Mouse (Mus musculus): ENCODE results near the gene Rgcc. TPM values are rescaled to one million over a fixed set of nuclear protein-coding genes. Genes with fewer than 3 reads are reported as not detected.
A peak's percentile ranks its signal among the peaks of the same experiment; 100 is the strongest.

Gene Rgcc
- total and polyA plus RNA-seq, 2 experiments from 2014 or later = 43.3 to 74.4 TPM

DNA sequence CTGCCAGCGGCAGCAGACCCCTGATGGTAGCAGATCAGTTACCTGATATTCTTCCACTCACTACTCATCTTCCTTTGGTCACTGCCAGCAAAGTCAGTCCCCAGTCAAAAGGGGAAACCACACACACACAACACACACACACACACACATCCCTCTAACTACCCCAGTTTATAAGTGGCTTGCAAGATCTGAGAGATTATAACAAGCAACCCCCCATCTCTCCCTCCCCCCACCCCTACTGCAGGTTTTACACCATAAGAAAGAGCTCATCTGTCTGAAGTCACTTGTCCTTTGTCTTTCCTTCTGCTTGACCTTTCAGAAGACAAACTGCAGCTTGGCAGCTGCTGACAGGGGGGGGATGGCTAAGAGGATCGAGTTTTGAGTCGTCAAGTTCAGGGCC is 26.0 kb downstream of the Rgcc start:
- H3K27me3 ChIP-seq (ENCODE audit: insufficient read depth, low read length) = no peaks in the 10 kb centered on the region
- H3K36me3 ChIP-seq (ENCODE audit: insufficient read depth, low read length) = no peaks in the 10 kb centered on the region
- no peak overlapping the region for H3K4me2 ChIP-seq (ENCODE audit: low read depth, low read length)
- H3K9ac ChIP-seq (replicated peaks; ENCODE audit: low read length) = no peak overlapping the region
- no peak overlapping the region for H3K27ac ChIP-seq
- WGBS = 44% methylated on average over 3 of the region's 3 CpGs
- no peaks in the 10 kb centered on the region for H3K9me3 ChIP-seq (ENCODE audit: low read length)
- TF ChIP-seq CTCF (IDR thresholded peaks at IDR 0.05; ENCODE audit: low read depth) = no peak
- ATAC-seq = no peak
- no peak for DNase-seq (ENCODE audit: low spot score)
- no peak overlapping the region for H3K4me3 ChIP-seq (ENCODE audit: low read length)
- H3K4me1 ChIP-seq (ENCODE audit: insufficient read depth, low read length) = no peaks in the 10 kb centered on the region

DNA sequence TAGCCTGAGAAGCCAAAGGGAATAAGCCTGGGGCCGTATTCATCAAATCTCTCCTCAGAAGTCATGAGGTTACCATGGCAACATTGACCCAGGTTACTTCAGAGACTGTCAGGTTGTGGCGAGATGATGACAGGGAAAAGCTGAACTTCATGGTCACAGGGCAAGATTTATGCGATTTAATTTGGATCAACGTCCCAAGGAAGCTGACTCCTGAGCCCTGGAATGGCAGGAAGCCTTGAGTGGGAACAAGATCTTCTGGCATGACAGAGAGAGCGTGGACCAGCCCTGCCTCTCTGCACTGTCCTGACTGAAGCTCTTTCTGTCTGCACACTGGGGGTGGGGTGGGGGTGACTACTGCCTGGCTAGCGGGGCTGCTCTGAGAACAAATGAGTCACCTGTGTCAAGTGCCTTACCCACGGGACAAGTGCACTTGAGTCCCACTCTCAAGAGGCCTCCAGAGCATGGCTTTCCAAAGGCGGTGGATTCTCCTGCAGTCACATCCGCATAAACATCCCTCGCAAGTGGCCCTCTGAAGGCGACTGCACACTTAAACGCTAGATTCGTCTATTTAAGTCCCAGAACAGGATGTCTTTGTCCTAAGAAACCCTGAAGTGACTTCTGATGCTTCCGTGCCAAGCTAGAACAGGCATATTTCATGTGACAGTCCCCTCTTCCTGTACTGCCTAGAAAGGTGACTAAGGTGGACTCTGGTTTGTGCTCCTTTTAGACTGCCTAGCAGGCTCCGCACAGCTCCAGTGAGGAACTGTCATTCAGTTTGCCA is 27.6 kb downstream of the Rgcc start:
- H3K4me2 ChIP-seq (ENCODE audit: low read depth, low read length) = no peak overlapping the region
- no peaks in the 10 kb centered on the region for H3K9me3 ChIP-seq (ENCODE audit: low read length)
- H3K27me3 ChIP-seq (ENCODE audit: insufficient read depth, low read length) = no peaks in the 10 kb centered on the region
- H3K36me3 ChIP-seq (ENCODE audit: insufficient read depth, low read length) = no peaks in the 10 kb centered on the region
- 59% methylated on average over 15 of the region's 15 CpGs for WGBS
- peak; percentile 31 for DNase-seq (ENCODE audit: low spot score)
- 0 out of 2 replicates have a peak, but pooled peaks have one; percentile 25 for ATAC-seq
- H3K4me1 ChIP-seq (ENCODE audit: insufficient read depth, low read length) = no peaks in the 10 kb centered on the region
- H3K9ac ChIP-seq (replicated peaks; ENCODE audit: low read length) = no peak overlapping the region
- TF ChIP-seq CTCF (IDR thresholded peaks at IDR 0.05; ENCODE audit: low read depth) = no peak
- H3K4me3 ChIP-seq (ENCODE audit: low read length) = no peak overlapping the region
- H3K27ac ChIP-seq = no peak overlapping the region

DNA sequence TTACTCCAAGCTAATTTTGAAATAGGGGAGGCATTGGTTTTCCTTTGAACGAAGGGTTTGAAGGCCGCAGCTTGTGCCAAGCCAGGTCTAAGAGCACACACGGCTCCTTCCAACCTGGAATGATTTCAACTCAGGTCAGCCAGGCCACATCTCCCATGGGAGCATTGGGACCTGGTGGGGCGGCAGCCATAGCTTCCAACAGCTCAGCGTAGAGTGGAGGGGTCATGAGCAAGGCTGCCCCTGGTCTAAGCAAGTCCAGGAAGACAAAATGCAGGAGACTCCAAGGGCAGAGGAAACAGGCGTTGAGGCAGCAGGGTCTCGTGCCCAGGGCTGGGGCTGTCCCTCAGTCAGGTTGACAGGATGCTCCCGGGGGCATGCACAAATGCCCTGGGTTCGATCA is 28.5 kb downstream of the Rgcc start:
- no peak for TF ChIP-seq CTCF (IDR thresholded peaks at IDR 0.05; ENCODE audit: low read depth)
- Histone ChIP-seq H3K9ac (replicated peaks; ENCODE audit: low read length) (no peak overlapping the region), H3K36me3 (ENCODE audit: insufficient read depth, low read length) (no peaks in the 10 kb centered on the region), H3K9me3 (ENCODE audit: low read length) (no peaks in the 10 kb centered on the region), H3K4me3 (ENCODE audit: low read length) (no peak overlapping the region), H3K27ac (no peak overlapping the region), H3K4me2 (ENCODE audit: low read depth, low read length) (no peak overlapping the region), H3K27me3 (ENCODE audit: insufficient read depth, low read length) (no peaks in the 10 kb centered on the region), H3K4me1 (ENCODE audit: insufficient read depth, low read length) (no peaks in the 10 kb centered on the region)
- WGBS = 77% methylated on average over 9 of the region's 9 CpGs
- DNase-seq (ENCODE audit: low spot score) (no peak), ATAC-seq (no peak)

DNA sequence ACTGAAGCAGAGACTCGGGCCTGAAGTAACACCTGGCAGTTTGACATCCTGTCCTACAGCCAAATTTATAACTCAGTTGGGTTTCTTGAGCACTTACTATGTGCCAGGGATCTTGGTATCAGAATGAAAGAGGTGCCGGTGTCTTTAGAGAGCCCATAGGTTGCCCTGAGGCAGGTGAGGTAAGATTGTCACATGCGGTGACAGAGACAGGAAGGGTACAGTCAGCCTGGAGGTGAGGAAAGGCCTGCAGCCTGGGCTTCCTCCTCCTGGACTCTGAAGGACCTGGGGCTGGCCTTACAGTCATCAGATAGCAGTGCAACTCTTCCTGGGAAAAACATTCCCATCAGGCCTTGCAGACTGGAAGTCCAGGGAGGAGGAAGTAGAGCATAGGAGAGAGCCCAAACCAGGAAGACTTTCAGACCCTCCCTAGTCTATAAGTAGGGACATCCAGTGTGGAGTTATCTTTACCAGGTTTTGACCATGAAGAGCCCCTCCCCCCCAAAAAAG is 29.2 kb downstream of the Rgcc start:
- Histone ChIP-seq H3K27ac (no peak overlapping the region), H3K4me1 (ENCODE audit: insufficient read depth, low read length) (no peaks in the 10 kb centered on the region), H3K9ac (replicated peaks; ENCODE audit: low read length) (no peak overlapping the region), H3K36me3 (ENCODE audit: insufficient read depth, low read length) (no peaks in the 10 kb centered on the region), H3K9me3 (ENCODE audit: low read length) (no peaks in the 10 kb centered on the region), H3K27me3 (ENCODE audit: insufficient read depth, low read length) (no peaks in the 10 kb centered on the region), H3K4me3 (ENCODE audit: low read length) (no peak overlapping the region), H3K4me2 (ENCODE audit: low read depth, low read length) (no peak overlapping the region)
- DNase-seq (ENCODE audit: low spot score) (no peak), ATAC-seq (no peak)
- no peak for TF ChIP-seq CTCF (IDR thresholded peaks at IDR 0.05; ENCODE audit: low read depth)
- 93% methylated on average over 3 of the region's 3 CpGs for WGBS

DNA sequence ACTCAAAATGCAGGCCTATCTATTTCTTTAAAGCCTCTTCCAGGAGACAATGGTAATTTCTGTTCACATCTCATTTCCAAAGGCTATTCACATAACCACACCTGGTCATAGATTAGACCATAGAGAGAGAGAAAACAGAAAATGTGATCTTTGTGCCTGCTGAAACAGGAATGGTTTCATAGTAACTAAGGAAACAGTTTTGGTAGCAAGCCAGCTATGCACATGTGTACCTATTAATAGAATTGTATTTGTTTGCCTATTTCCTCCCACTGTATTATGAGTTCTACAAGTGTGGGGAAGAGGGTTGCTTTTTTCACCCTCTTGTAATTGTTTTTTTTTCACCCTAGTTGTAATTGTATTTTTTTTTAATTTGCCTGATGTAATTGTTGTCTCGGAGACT is 31.9 kb downstream of the Rgcc start:
- no peak for TF ChIP-seq CTCF (IDR thresholded peaks at IDR 0.05; ENCODE audit: low read depth)
- Histone ChIP-seq H3K4me3 (ENCODE audit: low read length) (no peak overlapping the region), H3K9ac (replicated peaks; ENCODE audit: low read length) (no peak overlapping the region), H3K9me3 (ENCODE audit: low read length) (no peaks in the 10 kb centered on the region), H3K27ac (no peak overlapping the region), H3K36me3 (ENCODE audit: insufficient read depth, low read length) (no peaks in the 10 kb centered on the region), H3K27me3 (ENCODE audit: insufficient read depth, low read length) (no peaks in the 10 kb centered on the region), H3K4me2 (ENCODE audit: low read depth, low read length) (no peak overlapping the region), H3K4me1 (ENCODE audit: insufficient read depth, low read length) (no peaks in the 10 kb centered on the region)
- 81% methylated on average over 1 of the region's 1 CpGs for WGBS
- ATAC-seq (no peak), DNase-seq (ENCODE audit: low spot score) (peak; percentile 22)

DNA sequence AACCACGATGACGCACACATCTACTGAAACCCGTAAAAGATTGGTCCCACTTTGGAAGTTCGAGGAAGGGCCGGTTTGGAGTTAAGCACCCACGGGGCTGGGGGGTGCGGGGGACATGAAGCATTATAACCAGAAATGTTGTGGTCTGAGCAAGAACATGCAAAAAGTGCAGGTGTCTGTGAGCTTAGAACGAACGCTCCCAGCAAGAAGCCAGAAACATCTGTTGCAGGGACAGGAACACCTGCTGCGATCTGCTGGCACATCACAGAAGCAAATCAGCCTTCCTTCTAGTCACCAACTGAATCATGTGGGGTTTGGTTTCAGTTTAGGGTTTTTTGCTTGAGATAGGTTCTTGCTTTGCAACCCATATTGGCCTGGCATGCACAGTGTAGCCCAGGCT is 33.6 kb downstream of the Rgcc start:
- Histone ChIP-seq H3K9me3 (ENCODE audit: low read length) (no peaks in the 10 kb centered on the region), H3K27me3 (ENCODE audit: insufficient read depth, low read length) (no peaks in the 10 kb centered on the region), H3K36me3 (ENCODE audit: insufficient read depth, low read length) (no peaks in the 10 kb centered on the region), H3K4me3 (ENCODE audit: low read length) (no peak overlapping the region), H3K4me1 (ENCODE audit: insufficient read depth, low read length) (no peaks in the 10 kb centered on the region), H3K9ac (replicated peaks; ENCODE audit: low read length) (no peak overlapping the region), H3K4me2 (ENCODE audit: low read depth, low read length) (no peak overlapping the region), H3K27ac (no peak overlapping the region)
- ATAC-seq = no peak
- 85% methylated on average over 10 of the region's 10 CpGs for WGBS
- TF ChIP-seq CTCF (IDR thresholded peaks at IDR 0.05; ENCODE audit: low read depth) = no peak
- DNase-seq (ENCODE audit: low spot score) = no peak

DNA sequence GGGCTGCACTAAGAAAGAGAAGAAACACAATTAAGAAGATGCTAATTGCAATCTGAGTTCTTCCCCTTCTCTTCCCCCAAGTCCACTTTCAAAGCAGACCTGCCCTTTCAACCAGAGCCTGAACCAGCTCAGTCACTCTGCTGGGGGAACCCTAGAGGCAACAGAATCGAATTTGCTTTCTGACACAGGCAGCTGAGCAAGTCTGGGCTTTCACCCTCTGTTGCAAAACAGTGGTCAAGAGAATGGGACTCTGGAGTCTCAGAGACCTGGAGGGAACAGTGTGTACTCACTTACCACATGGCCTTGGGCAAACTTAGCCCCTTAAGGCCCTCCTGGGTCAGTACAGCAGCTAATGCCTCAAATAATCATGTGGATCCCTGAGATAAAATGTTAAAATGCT is 34.1 kb downstream of the Rgcc start:
- H3K4me3 ChIP-seq (ENCODE audit: low read length) = no peak overlapping the region
- 48% methylated on average over 1 of the region's 1 CpGs for WGBS

More for the DNA sequence above, 34.1 kb downstream of the Rgcc start:
- Histone ChIP-seq H3K9ac (replicated peaks; ENCODE audit: low read length) (no peak overlapping the region), H3K9me3 (ENCODE audit: low read length) (no peaks in the 10 kb centered on the region), H3K27ac (no peak overlapping the region), H3K4me1 (ENCODE audit: insufficient read depth, low read length) (no peaks in the 10 kb centered on the region), H3K4me2 (ENCODE audit: low read depth, low read length) (no peak overlapping the region), H3K27me3 (ENCODE audit: insufficient read depth, low read length) (no peaks in the 10 kb centered on the region), H3K36me3 (ENCODE audit: insufficient read depth, low read length) (no peaks in the 10 kb centered on the region)
- ATAC-seq (no peak), DNase-seq (ENCODE audit: low spot score) (no peak)
- TF ChIP-seq CTCF (IDR thresholded peaks at IDR 0.05; ENCODE audit: low read depth) = no peak
